Mouse (Mus musculus) ES-E14 (cell line): ENCODE measurements at regions not wholly inside any gene's neighbourhood (a gene's known extent, or its start where the extent isn't known, plus 50 kb on each side); places are given as distances from the start of the nearest gene placed in this dataset.

ENCODE experiments used
- DNase-seq: peaks from one replicate; pipeline ENCODE4 v3.0.0-alpha.2; 2013; ENCODE audit warnings: low read depth, low spot score
- H3K27ac ChIP-seq: 2 replicates; pipeline ENCODE4 v1.5.1; 2012; ENCODE audit warnings: low read depth, mild to moderate bottlenecking, low read length, moderate library complexity, mixed read lengths; ENCODE audit not compliant: poor library complexity, insufficient read depth, severe bottlenecking
- H3K36me3 ChIP-seq: 2 replicates; pipeline ENCODE4 v1.6.1; 2012; ENCODE audit warnings: mild to moderate bottlenecking, low read length, moderate library complexity, mixed read lengths; ENCODE audit not compliant: control insufficient read depth, poor library complexity, insufficient read depth, severe bottlenecking
- H3K4me1 ChIP-seq, 2 experiments: fragments of 150-350 bp in 1 of 2; sonication (generic) in 1 of 2; 2 replicates each; pipeline ENCODE4 v1.6.1; 2012; ENCODE audit warnings: low read length in 2 of 2, mild to moderate bottlenecking in 1 of 2, mixed read lengths in 1 of 2; ENCODE audit not compliant: control insufficient read depth in 2 of 2, insufficient read depth in 2 of 2, poor library complexity in 1 of 2
- H3K4me3 ChIP-seq, 2 experiments: fragments of 150-350 bp in 1 of 2; sonication (generic) in 1 of 2; 2 replicates each; pipeline ENCODE4 v1.5.1; 2012; ENCODE audit warnings: low read length in 2 of 2, low read depth in 1 of 2, mild to moderate bottlenecking in 1 of 2, mixed read lengths in 1 of 2; ENCODE audit not compliant: insufficient read depth in 1 of 2, poor library complexity in 1 of 2, severe bottlenecking in 1 of 2
- H3K9ac ChIP-seq: 2 replicates; pipeline ENCODE4 v1.6.1; 2012; ENCODE audit warnings: low read depth, mild to moderate bottlenecking, low read length, mixed read lengths; ENCODE audit not compliant: poor library complexity, insufficient read depth, severe bottlenecking
- H3K9me3 ChIP-seq: fragments of 150-350 bp; sonication (generic); 2 replicates; pipeline ENCODE4 v1.6.1; 2012; ENCODE audit warnings: low read depth, mild to moderate bottlenecking, low read length; ENCODE audit not compliant: control insufficient read depth, insufficient read depth
- CHD2 ChIP-seq: IDR thresholded peaks from 2 replicates; pipeline ENCODE4 v1.6.1; 2014; ENCODE audit warnings: mild to moderate bottlenecking, low read depth, low read length, inconsistent platforms
- HCFC1 ChIP-seq: IDR thresholded peaks from 2 replicates; pipeline ENCODE4 v1.6.1; 2012; ENCODE audit warnings: low read length, inconsistent platforms, borderline replicate concordance; ENCODE audit not compliant: insufficient read depth
- ZC3H11A ChIP-seq: IDR thresholded peaks from 2 replicates; pipeline ENCODE4 v1.6.1; 2012; ENCODE audit warnings: low read depth, mild to moderate bottlenecking, inconsistent platforms, low read length, borderline replicate concordance
- in situ Hi-C, 2 experiments: fragments of 600-800 bp; cut with MboI; formaldehyde crosslinking; loops; one replicate each; pipeline ENCODE4 v1.15.1; 2025; ENCODE audit warnings: low sequenced_read_pairs in 2 of 2, inconsistent platforms in 1 of 2; ENCODE audit not compliant: unreplicated experiment in 2 of 2

DNA sequence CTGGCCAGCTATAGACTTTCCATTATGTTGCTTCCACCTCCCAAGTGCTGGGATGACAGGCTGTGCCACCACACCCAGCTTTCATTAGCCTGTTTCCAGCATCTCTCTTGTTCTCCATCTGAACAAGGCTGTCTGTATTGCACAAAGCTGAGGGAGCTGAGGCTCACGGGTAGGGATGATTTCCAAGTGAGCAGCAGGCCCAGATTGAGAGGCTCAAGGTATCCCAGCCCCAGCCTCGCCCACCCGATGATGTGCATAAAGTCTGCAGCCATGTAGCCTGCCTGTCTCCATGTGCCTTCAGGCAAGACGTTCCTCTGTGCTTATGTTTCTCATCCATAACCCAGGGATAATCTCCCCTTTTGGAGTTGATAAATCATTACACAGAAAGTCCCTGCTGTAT is 57.5 kb upstream of the Gsc start:
- DNase-seq: no peak

More for the DNA sequence above, 57.5 kb upstream of the Gsc start:
- no peak overlapping the region for H3K27ac ChIP-seq
- peaks cover 0 to 3% of the 10 kb centered on the region in 2 experiments; a peak in 1 of 4 replicates for H3K4me1 ChIP-seq
- H3K9me3 ChIP-seq: no peaks in the 10 kb centered on the region
- no peaks in the 10 kb centered on the region for H3K36me3 ChIP-seq
- H3K9ac ChIP-seq: no peak overlapping the region
- in situ Hi-C loops: no loop called here
- TF ChIP-seq ZC3H11A (no peak), HCFC1 (no peak), CHD2 (no peak)
- no peak overlapping the region for H3K4me3 ChIP-seq
